ENCODE assay signal across 9 mouse cellular contexts in the genomic region with DNA sequence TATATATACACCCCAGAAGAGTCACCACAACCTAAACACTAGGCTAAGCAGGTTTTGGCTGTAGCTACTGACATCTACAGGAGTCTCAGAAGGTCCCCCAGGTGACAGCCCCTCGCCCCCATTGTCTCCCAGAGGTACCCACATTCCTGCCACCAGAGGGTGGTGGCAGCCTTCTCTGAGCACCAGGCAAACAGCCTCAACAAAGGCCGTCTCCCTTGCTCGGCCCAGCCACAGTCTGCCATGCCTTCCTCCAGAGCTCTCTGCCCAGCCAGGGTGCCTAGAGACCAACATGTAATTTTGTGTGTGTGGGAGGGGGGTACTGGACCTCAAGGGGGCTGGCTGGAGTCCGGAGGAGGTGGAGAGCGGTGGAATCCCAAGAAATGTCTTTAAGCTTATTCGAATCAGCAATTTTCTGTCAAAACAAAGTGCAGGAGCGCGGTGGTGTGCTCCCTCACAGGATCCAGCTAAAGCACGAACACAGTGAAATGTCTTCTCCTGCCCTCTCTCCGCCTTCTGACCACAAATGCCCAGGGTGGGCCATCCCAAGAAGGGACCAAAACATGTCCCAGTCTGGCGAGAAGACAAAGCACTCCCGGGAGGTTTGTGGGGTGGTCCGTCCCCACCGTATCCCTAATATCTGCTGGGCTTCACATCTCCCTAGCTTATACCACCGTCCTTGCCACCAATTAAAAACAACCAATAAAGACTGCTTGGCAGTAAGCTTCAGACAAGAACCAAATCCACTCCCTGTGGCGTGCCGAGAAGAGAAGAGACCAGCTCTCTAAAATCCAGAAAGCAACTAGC.
DNase-seq lines count a peak whose midpoint lies in the region; ATAC-seq and TF ChIP-seq lines count a peak whose summit lies in the region.
"Had no signal": no experiment of that assay in that cellular context is flagged by ENCODE, and none has a peak within 500 bp of the region (broad histone marks: within the 10 kb centered on the region; RNA-seq: fewer than 3 reads in every experiment).

No protein-coding gene starts in this region.

- H3K27me3 ChIP-seq in hindbrain, embryonic 10.5 days (ENCODE audit: insufficient read depth, poor library complexity, severe bottlenecking) = peaks cover 11% of the 10 kb centered on the region; the same call in 1 of the 2 replicates
- no peaks in the 10 kb centered on the region for H3K27me3 ChIP-seq in limb, embryonic 14.5 days (ENCODE audit: control insufficient read depth, insufficient read depth, low read length)
- H3K27me3 ChIP-seq in midbrain, embryonic 16.5 days (ENCODE audit: control insufficient read depth, insufficient read depth, low read depth, low read length) = no peaks in the 10 kb centered on the region

- WGBS in hindbrain, embryonic 10.5 days = 17% methylated on average over 17 of the region's 17 CpGs
- 16% methylated on average over 17 of the region's 17 CpGs for WGBS in limb, embryonic 14.5 days
- WGBS in midbrain, embryonic 16.5 days = 23% methylated on average over 17 of the region's 17 CpGs

- H3K36me3 ChIP-seq in hindbrain, embryonic 10.5 days = no peaks in the 10 kb centered on the region
- no peaks in the 10 kb centered on the region for H3K36me3 ChIP-seq in limb, embryonic 14.5 days (ENCODE audit: control insufficient read depth, insufficient read depth, low read length)
- no peaks in the 10 kb centered on the region for H3K36me3 ChIP-seq in midbrain, embryonic 16.5 days (ENCODE audit: control insufficient read depth, insufficient read depth, low read length)

- H3K27ac ChIP-seq in embryonic fibroblast, embryonic 13.5 days (ENCODE audit: insufficient read depth, low read length) = peak overlapping the region; percentile 82
- peak overlapping the region; percentile 90 for H3K27ac ChIP-seq in hindbrain, embryonic 10.5 days
- peak overlapping the region; percentile 80 for H3K27ac ChIP-seq in limb, embryonic 14.5 days (replicated peaks; ENCODE audit: low read depth, low read length)
- H3K27ac ChIP-seq in midbrain, embryonic 16.5 days (ENCODE audit: low read length) = peak overlapping the region; percentile 33
- H3K27ac ChIP-seq: macrophage had no signal

- DNase-seq in right cerebral cortex, postnatal 4 days = peak; percentile 49
- DNase-seq in right cerebral cortex, postnatal 25 days = no peak
- peak; percentile 86 for DNase-seq in hindbrain, embryonic 10.5 days (ENCODE audit: low spot score)
- peak; percentile 73 for DNase-seq in limb, embryonic 14.5 days (ENCODE audit: low spot score)
- DNase-seq in spleen, postnatal 14 days (ENCODE audit: low spot score in 2 of 2) = no peak

- H3K4me1 ChIP-seq in embryonic fibroblast, embryonic 13.5 days (ENCODE audit: control insufficient read depth, insufficient read depth, low read length) = peaks cover 27% of the 10 kb centered on the region
- H3K4me1 ChIP-seq in hindbrain, embryonic 10.5 days (replicated peaks) = peaks cover 73% of the 10 kb centered on the region
- H3K4me1 ChIP-seq in limb, embryonic 14.5 days (ENCODE audit: control insufficient read depth, insufficient read depth, low read length) = peaks cover 63% of the 10 kb centered on the region
- H3K4me1 ChIP-seq in midbrain, embryonic 16.5 days (ENCODE audit: control insufficient read depth, insufficient read depth, low read length) = peaks cover 24% of the 10 kb centered on the region

- peak; percentile 58; the same call in 1 of the 2 replicates for TF ChIP-seq CTCF in embryonic fibroblast, embryonic 13.5 days (IDR thresholded peaks at IDR 0.05; ENCODE audit: borderline replicate concordance, insufficient read depth, low read length)

- peak; percentile 54 for TF ChIP-seq POLR2A in embryonic fibroblast, embryonic 13.5 days (IDR thresholded peaks at IDR 0.05; ENCODE audit: low read depth, low read length)
- TF ChIP-seq POLR2A in limb, embryonic 14.5 days (IDR thresholded peaks at IDR 0.05; ENCODE audit: borderline replicate concordance, extremely low read depth, insufficient read depth, insufficient read length) = 0 out of 2 replicates have a peak, but pooled peaks have one; percentile 63

- peak overlapping the region; percentile 37 for H3K4me2 ChIP-seq in limb, embryonic 14.5 days (replicated peaks; ENCODE audit: low read depth, low read length, severe bottlenecking)
- H3K4me2 ChIP-seq in midbrain, embryonic 16.5 days (ENCODE audit: low read length) = no peak overlapping the region

- no peak overlapping the region for H3K4me3 ChIP-seq in embryonic fibroblast, embryonic 13.5 days (ENCODE audit: insufficient read depth, low read length)
- H3K4me3 ChIP-seq in hindbrain, embryonic 10.5 days = peak overlapping the region; percentile 38
- H3K4me3 ChIP-seq in limb, embryonic 14.5 days (replicated peaks; ENCODE audit: low read length) = no peak overlapping the region
- no peak overlapping the region for H3K4me3 ChIP-seq in midbrain, embryonic 16.5 days (ENCODE audit: low read depth, low read length)

- H3K9ac ChIP-seq in limb, embryonic 14.5 days (ENCODE audit: low read depth, low read length, severe bottlenecking) = peak overlapping the region; percentile 22; the same call in 1 of the 2 replicates
- 0 out of 2 replicates have a peak overlapping the region, but pooled peaks have one; percentile 14 for H3K9ac ChIP-seq in midbrain, embryonic 16.5 days (ENCODE audit: low read depth, low read length)

- peak; percentile 41; the same call in 1 of the 2 replicates for ATAC-seq in limb, embryonic 14.5 days (ENCODE audit: low FRiP score, low read depth)
- ATAC-seq in midbrain, embryonic 16.5 days = peak; percentile 47; the same call in 1 of the 2 replicates
- no peak for ATAC-seq in inflammation-experienced regulatory T-cells, adult 6 months

- no peaks in the 10 kb centered on the region for H3K9me3 ChIP-seq in hindbrain, embryonic 10.5 days
- H3K9me3 ChIP-seq in limb, embryonic 14.5 days (ENCODE audit: control insufficient read depth, low read length) = no peaks in the 10 kb centered on the region
- H3K9me3 ChIP-seq in midbrain, embryonic 16.5 days (replicated peaks; ENCODE audit: control insufficient read depth, low read length, poor library complexity, severe bottlenecking) = no peaks in the 10 kb centered on the region

Comparison
In these comparisons a context has a peak if more than half of its experiments do, and no peak if none do; other contexts are left out.
1. DNase-seq: peak in right cerebral cortex, postnatal 4 days (single experiment), hindbrain, embryonic 10.5 days (single experiment) and limb, embryonic 14.5 days (single experiment); none in right cerebral cortex, postnatal 25 days (single experiment) and spleen, postnatal 14 days (0 of 2).
2. H3K27ac ChIP-seq: peak in every context shown above with its lines; median percentile 90 in hindbrain, embryonic 10.5 days; 82 in embryonic fibroblast, embryonic 13.5 days; 80 in limb, embryonic 14.5 days; 33 in midbrain, embryonic 16.5 days.